Mouse (Mus musculus): ENCODE measurements around the gene Tuba3b. TPM values are rescaled to one million over a fixed set of nuclear protein-coding genes. Genes with fewer than 3 reads are reported as not detected.

The Tuba3b gene
- polyA plus RNA-seq (2017; shearing (Covaris generic)): not detected

GRCm38 (mm10) chr6:145615666-145616210 lies at the start of gene Tuba3b:
Gene Tuba3b (plus strand): TSS chr6:145615757.

GRCm38 (mm10) chr6:145614219-145614618 lies 1.3 kb upstream of the Tuba3b start, which contains the start of gene Lmntd1:
Gene Lmntd1 (minus strand): TSS chr6:145614319.

Other genes with a start within 250 kb of the Tuba3b start
- 0.13 TPM for gene Lmntd1, start 1.4 kb upstream of the Tuba3b start, polyA plus RNA-seq (2017; shearing (Covaris generic))
- gene Rassf8, start 131.0 kb downstream of the Tuba3b start, polyA plus RNA-seq (2017; shearing (Covaris generic)): 0.19 TPM
- 0.12 TPM for gene Bhlhe41, start 249.8 kb downstream of the Tuba3b start, polyA plus RNA-seq (2017; shearing (Covaris generic))

Measured in CD4-positive, CD25-positive, alpha-beta regulatory T cell (primary cell).